Mouse (Mus musculus) megakaryocyte, embryonic 14.5 days (primary cell): Measurements from ENCODE around the gene Emp1. TPM values are rescaled to one million over a fixed set of nuclear protein-coding genes. Genes with fewer than 3 reads are reported as not detected.

Experiments used
- H3K27me3 ChIP-seq: replicated peaks from 2 replicates; pipeline ENCODE3; 2012; ENCODE audit warnings: inconsistent platforms
- H3K36me3 ChIP-seq: replicated peaks from 2 replicates; pipeline ENCODE3; 2012; ENCODE audit warnings: low read length, inconsistent platforms, mixed read lengths
- H3K4me1 ChIP-seq: 2 replicates; pipeline ENCODE4 v1.6.1; 2012; ENCODE audit warnings: inconsistent platforms
- H3K4me3 ChIP-seq: replicated peaks from 2 replicates; pipeline ENCODE3; 2012; ENCODE audit warnings: moderate library complexity, mild to moderate bottlenecking, inconsistent platforms
- H3K9me3 ChIP-seq: 2 replicates; pipeline ENCODE4 v1.6.1; 2012; ENCODE audit warnings: inconsistent platforms
- FLI1 ChIP-seq: IDR thresholded peaks from 2 replicates; pipeline ENCODE4 v1.6.1; 2012; ENCODE audit warnings: low read length, inconsistent platforms, mixed read lengths
- GATA1 ChIP-seq: IDR thresholded peaks from 3 replicates; pipeline ENCODE4 v1.6.1; 2012; ENCODE audit warnings: mixed read lengths, low read length, inconsistent platforms, borderline replicate concordance
- polyA plus RNA-seq: library from polyadenylated mRNA; stranded (reverse); fragments of >175 nt; gene quantifications from 2 replicates; pipeline ENCODE4 v1.2.3, GENCODE M21; 2012; ENCODE audit warnings: low replicate concordance; ENCODE audit not compliant: insufficient read depth

Emp1 gene
- polyA plus RNA-seq, 1 experiment, result 0.97 TPM

- Histone ChIP-seq H3K27me3 (peaks cover 43% of the 10 kb centered on the region), H3K36me3 (no peaks in the 10 kb centered on the region), H3K4me1 (peaks cover 23% of the 10 kb centered on the region), H3K9me3 (no peaks in the 10 kb centered on the region), H3K4me3 (no peak overlapping the region)
- no peak for TF ChIP-seq GATA1
- TF ChIP-seq FLI1, result no peak
Observed at GRCm38 (mm10) chr6:135360331-135360730, 2.0 kb upstream of the Emp1 start.

GRCm38 (mm10) chr6:135362098-135362458, 267 bp upstream of the Emp1 start:
- Histone ChIP-seq H3K4me3 (peak overlapping the region; percentile 28), H3K27me3 (peaks cover 51% of the 10 kb centered on the region), H3K36me3 (no peaks in the 10 kb centered on the region), H3K9me3 (no peaks in the 10 kb centered on the region), H3K4me1 (peaks cover 19% of the 10 kb centered on the region)
- TF ChIP-seq GATA1 (no peak), FLI1 (no peak)

GRCm38 (mm10) chr6:135363344-135364040, 1.1 kb downstream of the Emp1 start:
- Histone ChIP-seq H3K4me1 (peaks cover 19% of the 10 kb centered on the region), H3K9me3 (no peaks in the 10 kb centered on the region), H3K27me3 (peaks cover 56% of the 10 kb centered on the region), H3K36me3 (no peaks in the 10 kb centered on the region), H3K4me3 (peak overlapping the region; percentile 78)
- TF ChIP-seq GATA1 (no peak), FLI1 (no peak)

DNA sequence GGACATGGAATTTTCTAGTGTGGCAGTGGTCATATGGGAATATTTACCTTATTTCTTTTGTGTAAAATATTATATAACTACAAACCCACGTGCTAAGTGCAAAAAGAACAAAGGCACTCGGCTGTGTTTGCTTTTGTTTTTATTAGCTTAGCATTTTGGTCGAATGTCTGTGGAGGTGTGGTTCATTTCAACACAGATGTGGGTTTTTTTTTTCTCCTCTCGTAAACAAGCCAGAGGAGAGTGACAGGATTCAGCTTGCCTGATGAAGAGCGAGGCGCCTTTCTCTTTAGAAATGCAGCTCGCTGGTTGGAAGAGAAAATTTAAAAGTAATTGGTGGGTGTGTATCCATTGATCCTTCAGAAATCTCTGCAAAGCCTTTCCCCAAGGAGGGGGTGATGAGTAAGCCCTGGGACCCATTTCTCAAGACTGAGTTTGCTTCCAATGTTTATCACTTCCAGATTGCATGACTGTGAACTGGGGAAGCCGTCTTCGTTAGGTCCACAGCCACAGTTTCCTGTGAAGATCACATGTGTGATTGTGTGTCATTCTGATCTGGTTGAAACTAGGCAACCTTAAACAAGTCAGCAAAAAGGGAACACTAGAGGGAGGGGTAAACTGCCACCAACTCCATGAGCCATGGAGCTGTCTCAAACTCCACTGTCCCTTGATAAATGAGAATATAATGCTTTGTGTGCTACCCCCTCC, 1.8 kb downstream of the Emp1 start:
- H3K9me3 ChIP-seq, result no peaks in the 10 kb centered on the region
- H3K4me1 ChIP-seq, result peaks cover 19% of the 10 kb centered on the region
- H3K27me3 ChIP-seq, result peaks cover 54% of the 10 kb centered on the region
- no peak for TF ChIP-seq FLI1
- TF ChIP-seq GATA1, result no peak
- no peaks in the 10 kb centered on the region for H3K36me3 ChIP-seq
- H3K4me3 ChIP-seq, result peak overlapping the region; percentile 21

- TF ChIP-seq GATA1 (no peak), FLI1 (no peak)
- peak overlapping the region; percentile 18 for H3K4me3 ChIP-seq
- H3K36me3 ChIP-seq, result no peaks in the 10 kb centered on the region
- H3K27me3 ChIP-seq, result peaks cover 59% of the 10 kb centered on the region
- H3K9me3 ChIP-seq, result no peaks in the 10 kb centered on the region
- peaks cover 19% of the 10 kb centered on the region for H3K4me1 ChIP-seq
Observed at GRCm38 (mm10) chr6:135364891-135365301, 2.6 kb downstream of the Emp1 start.

- Histone ChIP-seq H3K4me3 (no peak overlapping the region), H3K9me3 (no peaks in the 10 kb centered on the region), H3K36me3 (no peaks in the 10 kb centered on the region), H3K4me1 (peaks cover 21% of the 10 kb centered on the region), H3K27me3 (peaks cover 63% of the 10 kb centered on the region)
- TF ChIP-seq GATA1, result no peak
- no peak for TF ChIP-seq FLI1
Observed at GRCm38 (mm10) chr6:135365614-135366013, 3.3 kb downstream of the Emp1 start.

DNA sequence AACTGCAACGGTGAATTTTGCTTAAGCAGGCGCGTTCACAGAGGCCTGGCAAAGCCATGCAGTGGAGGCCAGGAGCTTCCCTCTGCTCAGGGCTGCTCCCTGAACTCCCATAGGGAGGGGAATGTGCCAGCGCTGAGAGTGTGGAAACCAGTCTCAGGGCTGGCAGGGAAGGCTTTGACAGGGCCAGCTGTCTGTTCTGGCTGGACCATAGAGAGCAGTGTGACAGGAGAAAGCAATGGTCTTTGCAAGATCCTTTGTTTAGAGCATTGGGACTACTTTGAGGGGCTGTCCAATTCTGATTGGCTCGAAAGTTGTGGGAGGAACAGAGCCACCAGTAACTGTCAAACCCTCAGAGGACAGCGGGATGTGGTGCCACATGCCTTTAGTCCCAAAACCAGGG, 5.9 kb downstream of the Emp1 start:
- Histone ChIP-seq H3K27me3 (peaks cover 63% of the 10 kb centered on the region), H3K9me3 (no peaks in the 10 kb centered on the region), H3K4me1 (peaks cover 19% of the 10 kb centered on the region), H3K36me3 (no peaks in the 10 kb centered on the region), H3K4me3 (no peak overlapping the region)
- no peak for TF ChIP-seq FLI1

- Histone ChIP-seq H3K27me3 (peaks cover 59% of the 10 kb centered on the region), H3K4me1 (peaks cover 17% of the 10 kb centered on the region), H3K36me3 (no peaks in the 10 kb centered on the region), H3K9me3 (no peaks in the 10 kb centered on the region), H3K4me3 (no peak overlapping the region)
- TF ChIP-seq FLI1 (no peak), GATA1 (no peak)
Observed at GRCm38 (mm10) chr6:135369551-135369968, 7.2 kb downstream of the Emp1 start.

- TF ChIP-seq GATA1, result no peak
- no peak for TF ChIP-seq FLI1
- H3K27me3 ChIP-seq, result peaks cover 53% of the 10 kb centered on the region
- no peak overlapping the region for H3K4me3 ChIP-seq
- no peaks in the 10 kb centered on the region for H3K9me3 ChIP-seq
- H3K4me1 ChIP-seq, result peaks cover 12% of the 10 kb centered on the region
- no peaks in the 10 kb centered on the region for H3K36me3 ChIP-seq
Observed at GRCm38 (mm10) chr6:135370954-135371353, 8.6 kb downstream of the Emp1 start.

DNA sequence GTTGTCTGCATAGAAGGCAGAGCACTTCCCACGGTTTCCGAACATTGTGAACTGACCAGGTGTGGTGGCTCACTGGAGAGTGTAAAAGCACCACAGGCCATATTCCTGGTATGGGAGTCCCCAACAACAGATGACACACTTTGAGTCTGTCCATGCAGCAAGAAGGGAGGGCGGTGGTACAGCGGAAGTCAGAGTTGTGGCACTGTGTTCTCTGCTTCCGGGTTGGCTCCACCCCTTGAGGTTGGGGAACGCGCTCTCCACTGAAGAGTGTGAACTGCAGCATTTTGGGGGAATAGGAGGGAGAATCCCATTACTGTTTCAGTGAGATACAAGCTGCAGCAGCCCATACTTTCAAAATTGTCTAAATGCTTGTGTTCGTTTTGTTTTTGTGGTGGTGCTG, 11.0 kb downstream of the Emp1 start:
- TF ChIP-seq FLI1, result no peak
- TF ChIP-seq GATA1, result no peak
- Histone ChIP-seq H3K9me3 (no peaks in the 10 kb centered on the region), H3K4me1 (peaks cover 21% of the 10 kb centered on the region), H3K27me3 (peaks cover 50% of the 10 kb centered on the region), H3K36me3 (no peaks in the 10 kb centered on the region), H3K4me3 (no peak overlapping the region)
